Mouse (Mus musculus) megakaryocyte progenitor cell, adult 5-6 weeks (primary cell): ENCODE measurements around the gene Plekhb1. TPM values are rescaled to one million over a fixed set of nuclear protein-coding genes. Genes with fewer than 3 reads are reported as not detected.

Experiments used
- ATAC-seq: replicated peaks from 2 replicates; pipeline ENCODE4 v1.8.0; 2016; ENCODE audit warnings: mild to moderate bottlenecking, moderate TSS enrichment, inconsistent platforms; ENCODE audit not compliant: poor library complexity
- total RNA-seq, 2 experiments: library from RNA; stranded (forward) in 1 of 2; stranded (reverse) in 1 of 2; fragments of 157-497, 149-512 nt in 1 of 2; fragments of 200-1000 nt in 1 of 2; gene quantifications; 2 replicates each; pipeline versions ENCODE4 v1.2.3 to v1.2.4; 2015 to 2017

Gene Plekhb1
- not detected in 2 replicates for total RNA-seq (2015)
- total RNA-seq (2017): not detected in 2 replicates

- ATAC-seq: no peak
These were observed at the start of gene Plekhb1 for GRCm38 (mm10) chr7:100662231-100662630. TSS of gene Plekhb1 (minus strand) at chr7:100662414.

GRCm38 (mm10) chr7:100706883-100707480, 44.8 kb upstream of the Plekhb1 start:
- ATAC-seq: no peak

- ATAC-seq: peak; percentile 94
These were observed 44.1 kb upstream of the Plekhb1 start, which contains the start of gene Fam168a for GRCm38 (mm10) chr7:100706143-100706841. TSS of gene Fam168a (plus strand) at chr7:100706635.

- ATAC-seq: no peak
These were observed 37.9 kb upstream of the Plekhb1 start for GRCm38 (mm10) chr7:100699771-100700770.

- ATAC-seq: no peak
These were observed 31.0 kb upstream of the Plekhb1 start for GRCm38 (mm10) chr7:100693199-100693598.

- no peak for ATAC-seq
These were observed 26.3 kb upstream of the Plekhb1 start for GRCm38 (mm10) chr7:100688471-100688870.

- peak; percentile 79 for ATAC-seq
These were observed 23.1 kb upstream of the Plekhb1 start for GRCm38 (mm10) chr7:100685061-100686030.

GRCm38 (mm10) chr7:100684538-100684937, 22.3 kb upstream of the Plekhb1 start:
- ATAC-seq: peak; percentile 97

GRCm38 (mm10) chr7:100684081-100684480, 21.9 kb upstream of the Plekhb1 start:
- ATAC-seq: no peak

GRCm38 (mm10) chr7:100683241-100683640, 21.0 kb upstream of the Plekhb1 start:
- ATAC-seq: no peak

- ATAC-seq: no peak
These were observed 18.9 kb upstream of the Plekhb1 start for GRCm38 (mm10) chr7:100681132-100681531.

GRCm38 (mm10) chr7:100678948-100679880, 17.0 kb upstream of the Plekhb1 start:
- ATAC-seq: no peak

GRCm38 (mm10) chr7:100678052-100678451, 15.8 kb upstream of the Plekhb1 start:
- ATAC-seq: no peak

- ATAC-seq: no peak
These were observed 12.7 kb upstream of the Plekhb1 start for GRCm38 (mm10) chr7:100674941-100675340.

- no peak for ATAC-seq
These were observed 11.2 kb upstream of the Plekhb1 start for GRCm38 (mm10) chr7:100673452-100673851.

- no peak for ATAC-seq
These were observed 8.4 kb upstream of the Plekhb1 start for GRCm38 (mm10) chr7:100670646-100671045.

- no peak for ATAC-seq
These were observed 1.6 kb upstream of the Plekhb1 start for GRCm38 (mm10) chr7:100663729-100664304.

- peak; percentile 99 for ATAC-seq
These were observed 976 bp upstream of the Plekhb1 start for GRCm38 (mm10) chr7:100663190-100663589.

- ATAC-seq: peak; percentile 57
These were observed 950 bp downstream of the Plekhb1 start for GRCm38 (mm10) chr7:100661264-100661663.
